Mouse (Mus musculus): ENCODE results near the gene Rnf182.

DNA sequence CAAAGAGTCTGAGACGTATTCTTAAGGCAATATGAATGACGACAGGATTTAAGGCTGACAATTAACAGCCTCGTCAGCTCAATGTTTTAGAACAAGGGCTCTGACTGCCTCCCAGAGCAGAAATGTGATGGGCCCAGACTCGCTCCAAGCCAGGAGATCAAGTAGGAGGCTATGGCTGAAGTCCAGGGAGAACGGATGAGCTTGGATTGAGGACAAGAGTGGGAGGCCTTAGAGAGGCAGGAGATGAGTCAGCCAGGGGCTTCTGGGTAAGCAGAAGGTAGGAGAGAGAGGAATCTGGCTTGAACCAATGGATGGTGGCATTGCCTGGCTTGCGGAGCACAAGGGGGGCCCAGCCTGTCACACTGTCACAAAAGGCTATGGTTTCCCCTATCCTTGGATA lies 99.2 kb downstream of the Rnf182 start:
- TF ChIP-seq POLR2A (IDR thresholded peaks at IDR 0.05; ENCODE audit: low read depth, low read length) (no peak), CTCF (IDR thresholded peaks at IDR 0.05; ENCODE audit: borderline replicate concordance, insufficient read depth, low read length) (no peak)
